Mouse (Mus musculus): ENCODE data around the gene Tmem240. TPM values are rescaled to one million over a fixed set of nuclear protein-coding genes. Genes with fewer than 3 reads are reported as not detected.
A peak's percentile ranks its signal among the peaks of the same experiment; 100 is the strongest.
"Not testable (repeated sequence)": the region's sequence is repeated elsewhere in the genome, so short reads cannot be mapped to it uniquely, and the experiment has no call there.

Tmem240 gene
- 1.4 TPM for polyA plus RNA-seq (2021)

- no peak for DNase-seq (ENCODE audit: low read depth, low spot score)
- no peaks in the 10 kb centered on the region for H3K27me3 ChIP-seq
- in situ Hi-C loops (cut with MboI; ENCODE audit: low pct_unique_long_range_greater_than_20kb) = no loop called here
- ChIA-PET POLR2A (no interaction called here), CTCF (no interaction called here)
- peak; percentile 76 for ATAC-seq
- TF ChIP-seq CTCF (IDR thresholded peaks at IDR 0.05) = no peak
These were observed at the start of gene Tmem240 for GRCm38 (mm10) chr4:155734350-155734941. TSS of gene Tmem240 (plus strand) at chr4:155734800.

- H3K27me3 ChIP-seq; POLR2A ChIA-PET; ATAC-seq; DNase-seq (ENCODE audit: low read depth, low spot score); in situ Hi-C loops (cut with MboI; ENCODE audit: low pct_unique_long_range_greater_than_20kb); CTCF ChIA-PET: not testable (repeated sequence)
These were observed 46.8 kb upstream of the Tmem240 start for GRCm38 (mm10) chr4:155687764-155688163.

GRCm38 (mm10) chr4:155690571-155691375 lies 43.8 kb upstream of the Tmem240 start:
- DNase-seq (ENCODE audit: low read depth, low spot score) (no peak), ATAC-seq (no peak)
- in situ Hi-C loops (cut with MboI; ENCODE audit: low pct_unique_long_range_greater_than_20kb) = no loop called here
- CTCF ChIA-PET = interaction anchor here (1.0 to 1.1 kb wide), 2 partner anchors 14 to 15 kb away, joined by 3 to 4 read pairs; partner anchors contain the start of gene Ssu72
- no peak for TF ChIP-seq CTCF (IDR thresholded peaks at IDR 0.05)
- POLR2A ChIA-PET = no interaction called here
- H3K27me3 ChIP-seq = no peaks in the 10 kb centered on the region

GRCm38 (mm10) chr4:155692421-155692820 lies 42.2 kb upstream of the Tmem240 start:
- TF ChIP-seq CTCF (IDR thresholded peaks at IDR 0.05) = no peak
- ATAC-seq (no peak), DNase-seq (ENCODE audit: low read depth, low spot score) (no peak)
- ChIA-PET CTCF (interaction anchor here (1.6 kb wide), 1 partner anchor 9 kb away, joined by 3 read pairs; no protein-coding TSS in a partner anchor), POLR2A (no interaction called here)
- in situ Hi-C loops (cut with MboI; ENCODE audit: low pct_unique_long_range_greater_than_20kb) = no loop called here
- no peaks in the 10 kb centered on the region for H3K27me3 ChIP-seq

GRCm38 (mm10) chr4:155694111-155694481 lies 40.5 kb upstream of the Tmem240 start, which contains the start of gene Fndc10:
TSS of gene Fndc10 (plus strand) at chr4:155694342.
- DNase-seq (ENCODE audit: low read depth, low spot score) (no peak), ATAC-seq (peak; percentile 47)
- no peaks in the 10 kb centered on the region for H3K27me3 ChIP-seq
- ChIA-PET CTCF (no interaction called here), POLR2A (no interaction called here)
- no peak for TF ChIP-seq CTCF (IDR thresholded peaks at IDR 0.05)
- in situ Hi-C loops (cut with MboI; ENCODE audit: low pct_unique_long_range_greater_than_20kb) = no loop called here

GRCm38 (mm10) chr4:155694482-155695401 lies 39.9 kb upstream of the Tmem240 start:
- ATAC-seq (peak; percentile 51), DNase-seq (ENCODE audit: low read depth, low spot score) (no peak)
- TF ChIP-seq CTCF (IDR thresholded peaks at IDR 0.05) = peak; percentile 69
- ChIA-PET CTCF (no interaction called here), POLR2A (interaction anchor here (1.0 kb wide), 1 partner anchor 10 kb away, joined by 3 read pairs; no protein-coding TSS in a partner anchor)
- in situ Hi-C loops (cut with MboI; ENCODE audit: low pct_unique_long_range_greater_than_20kb) = loop anchor here (5.0 kb wide), 1 partner anchor 212 kb away; no protein-coding TSS in a partner anchor
- H3K27me3 ChIP-seq = no peaks in the 10 kb centered on the region

- DNase-seq (ENCODE audit: low read depth, low spot score) (no peak), ATAC-seq (no peak)
- no peaks in the 10 kb centered on the region for H3K27me3 ChIP-seq
- no peak for TF ChIP-seq CTCF (IDR thresholded peaks at IDR 0.05)
- in situ Hi-C loops (cut with MboI; ENCODE audit: low pct_unique_long_range_greater_than_20kb) = loop anchor here (5.0 kb wide), 1 partner anchor 213 kb away; no protein-coding TSS in a partner anchor
- ChIA-PET CTCF (no interaction called here), POLR2A (interaction anchor here (1.0 kb wide), 1 partner anchor 9 kb away, joined by 3 read pairs; no protein-coding TSS in a partner anchor)
These were observed 39.0 kb upstream of the Tmem240 start for GRCm38 (mm10) chr4:155695531-155696062.

GRCm38 (mm10) chr4:155696261-155697255 lies 38.0 kb upstream of the Tmem240 start:
- POLR2A ChIA-PET = no interaction called here
- CTCF ChIA-PET = interaction anchor here (1.5 kb wide), 1 partner anchor 25 kb away, joined by 4 read pairs; no protein-coding TSS in a partner anchor
- no peaks in the 10 kb centered on the region for H3K27me3 ChIP-seq
- TF ChIP-seq CTCF (IDR thresholded peaks at IDR 0.05) = no peak
- no peak for ATAC-seq
- in situ Hi-C loops (cut with MboI; ENCODE audit: low pct_unique_long_range_greater_than_20kb) = loop anchor here (5.0 kb wide), 1 partner anchor 214 kb away; no protein-coding TSS in a partner anchor
- no peak for DNase-seq (ENCODE audit: low read depth, low spot score)

GRCm38 (mm10) chr4:155700425-155700824 lies 34.2 kb upstream of the Tmem240 start:
- peak; percentile 44 for TF ChIP-seq CTCF (IDR thresholded peaks at IDR 0.05)
- no peaks in the 10 kb centered on the region for H3K27me3 ChIP-seq
- ChIA-PET CTCF (interaction anchor here (1.4 kb wide), 1 partner anchor 8 kb away, joined by 3 read pairs; no protein-coding TSS in a partner anchor), POLR2A (no interaction called here)
- in situ Hi-C loops (cut with MboI; ENCODE audit: low pct_unique_long_range_greater_than_20kb) = no loop called here
- no peak for ATAC-seq
- no peak for DNase-seq (ENCODE audit: low read depth, low spot score)

Data from Patski (cell line).